In genomic region chr4:73366534-73366933, GRCm38 (mm10) we compare ENCODE assay signal across 37 mouse cellular contexts. TPM values are rescaled to one million over a fixed set of nuclear protein-coding genes. Genes with fewer than 3 reads are reported as not detected.
A peak's percentile ranks its signal among the peaks of the same experiment; 100 is the strongest.
DNase-seq lines count a peak whose midpoint lies in the region; ATAC-seq and TF ChIP-seq lines count a peak whose summit lies in the region.
"Had no signal": no experiment of that assay in that cellular context is flagged by ENCODE, and none has a peak within 500 bp of the region (broad histone marks: within the 10 kb centered on the region; RNA-seq: fewer than 3 reads in every experiment).

No protein-coding gene starts in this region.

- DNase-seq in embryonic facial prominence, embryonic 14.5 days (ENCODE audit: low spot score) = peak; percentile 32
- no peak for DNase-seq in embryonic facial prominence, embryonic 10.5 days (ENCODE audit: low spot score)
- no peak for DNase-seq in midbrain, embryonic 10.5 days (ENCODE audit: low spot score)
- no peak for DNase-seq in left cerebral cortex, adult 2 months (ENCODE audit: extremely low spot score in 1 of 2, low spot score in 2 of 2)
- no peak for DNase-seq in cerebellum, adult 2 months
- DNase-seq in adrenal gland, postnatal 36 days = no peak
- DNase-seq: adrenal gland, postnatal 14 days; cerebellum, adult 11-12 months; cerebellum, postnatal 36 days; gastrocnemius, adult 2 months; heart, postnatal 36 days; kidney, adult 18-20 months; kidney, postnatal 4 days; layer of hippocampus, adult 9-11 months; lung, postnatal 4 days; right cerebral cortex, adult 18-20 months; thymus, adult 18-20 months; thymus, postnatal 36 days had no signal

- TF ChIP-seq POLR2A in cerebellum, adult 2 months (IDR thresholded peaks at IDR 0.05; ENCODE audit: borderline replicate concordance, insufficient read depth, low read length) = no peak

- 30% methylated on average over 3 of the region's 3 CpGs for WGBS in embryonic facial prominence, embryonic 14.5 days
- WGBS in embryonic facial prominence, embryonic 10.5 days = 24% methylated on average over 3 of the region's 3 CpGs
- 6% methylated on average over 3 of the region's 3 CpGs for WGBS in midbrain, embryonic 12.5 days
- 33% methylated on average over 3 of the region's 3 CpGs for WGBS in midbrain, embryonic 10.5 days
- 7% methylated on average over 3 of the region's 3 CpGs for WGBS in midbrain, embryonic 13.5 days
- 28% methylated on average over 3 of the region's 3 CpGs for WGBS in cerebellum, adult 2 months

- intact Hi-C loops in left cerebral cortex, adult 2 months (cut with DNase I) = no loop called here

- no peaks in the 10 kb centered on the region for H3K9me3 ChIP-seq in embryonic facial prominence, embryonic 14.5 days (ENCODE audit: control insufficient read depth, low read length)
- no peaks in the 10 kb centered on the region for H3K9me3 ChIP-seq in embryonic facial prominence, embryonic 10.5 days
- H3K9me3 ChIP-seq in midbrain, embryonic 12.5 days = no peaks in the 10 kb centered on the region
- H3K9me3 ChIP-seq in midbrain, embryonic 10.5 days (replicated peaks) = no peaks in the 10 kb centered on the region
- H3K9me3 ChIP-seq in midbrain, embryonic 13.5 days = no peaks in the 10 kb centered on the region
- H3K9me3 ChIP-seq: embryonic facial prominence, embryonic 12.5 days; neural tube, embryonic 13.5 days; stomach, embryonic 15.5 days had no signal

- H3K9ac ChIP-seq in embryonic facial prominence, embryonic 14.5 days (ENCODE audit: low read depth, low read length) = no peak overlapping the region
- no peak overlapping the region for H3K9ac ChIP-seq in midbrain, embryonic 12.5 days (replicated peaks)
- H3K9ac ChIP-seq in midbrain, embryonic 13.5 days (replicated peaks) = no peak overlapping the region
- H3K9ac ChIP-seq: embryonic facial prominence, embryonic 12.5 days; neural tube, embryonic 13.5 days; stomach, embryonic 15.5 days had no signal

- no peak overlapping the region for H3K4me2 ChIP-seq in embryonic facial prominence, embryonic 14.5 days (ENCODE audit: low read depth, low read length)
- H3K4me2 ChIP-seq in midbrain, embryonic 12.5 days (replicated peaks) = no peak overlapping the region
- H3K4me2 ChIP-seq in midbrain, embryonic 13.5 days (replicated peaks) = no peak overlapping the region
- H3K4me2 ChIP-seq: embryonic facial prominence, embryonic 12.5 days; neural tube, embryonic 13.5 days; stomach, embryonic 15.5 days had no signal

- no peak overlapping the region for H3K4me3 ChIP-seq in embryonic facial prominence, embryonic 14.5 days (ENCODE audit: low read depth, low read length)
- no peak overlapping the region for H3K4me3 ChIP-seq in embryonic facial prominence, embryonic 10.5 days
- H3K4me3 ChIP-seq in midbrain, embryonic 12.5 days = no peak overlapping the region
- H3K4me3 ChIP-seq in midbrain, embryonic 10.5 days = no peak overlapping the region
- H3K4me3 ChIP-seq in midbrain, embryonic 13.5 days (replicated peaks) = no peak overlapping the region
- no peak overlapping the region for H3K4me3 ChIP-seq in left cerebral cortex, adult 2 months
- H3K4me3 ChIP-seq in cerebellum, adult 2 months (replicated peaks; ENCODE audit: insufficient read depth, low read depth, low read length) = no peak overlapping the region
- H3K4me3 ChIP-seq: embryonic facial prominence, embryonic 12.5 days; erythroblast, embryonic 14.5 days; gastrocnemius, adult 2 months; myocyte; neural tube, embryonic 13.5 days; stomach, embryonic 15.5 days had no signal

- H3K27ac ChIP-seq in embryonic facial prominence, embryonic 14.5 days (replicated peaks; ENCODE audit: low read depth, low read length) = no peak overlapping the region
- H3K27ac ChIP-seq in embryonic facial prominence, embryonic 10.5 days (replicated peaks) = no peak overlapping the region
- no peak overlapping the region for H3K27ac ChIP-seq in midbrain, embryonic 12.5 days (replicated peaks)
- H3K27ac ChIP-seq in midbrain, embryonic 10.5 days (replicated peaks) = no peak overlapping the region
- H3K27ac ChIP-seq in midbrain, embryonic 13.5 days = no peak overlapping the region
- H3K27ac ChIP-seq in left cerebral cortex, adult 2 months = no peak overlapping the region
- H3K27ac ChIP-seq in cerebellum, adult 2 months (ENCODE audit: insufficient read depth, low read length) = no peak overlapping the region
- H3K27ac ChIP-seq: embryonic facial prominence, embryonic 12.5 days; gastrocnemius, adult 2 months; neural tube, embryonic 13.5 days; stomach, embryonic 15.5 days had no signal

- H3K27me3 ChIP-seq in embryonic facial prominence, embryonic 14.5 days (replicated peaks; ENCODE audit: control insufficient read depth, insufficient read depth, low read length) = no peaks in the 10 kb centered on the region
- no peaks in the 10 kb centered on the region for H3K27me3 ChIP-seq in embryonic facial prominence, embryonic 10.5 days (replicated peaks; ENCODE audit: low read depth, poor library complexity, severe bottlenecking)
- no peaks in the 10 kb centered on the region for H3K27me3 ChIP-seq in midbrain, embryonic 12.5 days
- H3K27me3 ChIP-seq in midbrain, embryonic 10.5 days (ENCODE audit: low read depth, poor library complexity, severe bottlenecking) = no peaks in the 10 kb centered on the region
- H3K27me3 ChIP-seq in midbrain, embryonic 13.5 days = no peaks in the 10 kb centered on the region
- H3K27me3 ChIP-seq in cerebellum, adult 2 months (ENCODE audit: control insufficient read depth, insufficient read depth, low read length) = no peaks in the 10 kb centered on the region
- H3K27me3 ChIP-seq: embryonic facial prominence, embryonic 12.5 days; neural tube, embryonic 13.5 days; stomach, embryonic 15.5 days had no signal

- ATAC-seq in embryonic facial prominence, embryonic 14.5 days (ENCODE audit: low read depth) = peak; percentile 72; the same call in 1 of the 2 replicates
- peak; percentile 89 for ATAC-seq in midbrain, embryonic 12.5 days (ENCODE audit: low FRiP score, low read depth)
- peak; percentile 81 for ATAC-seq in midbrain, embryonic 13.5 days
- ATAC-seq: CD4-positive, CD25-positive, alpha-beta regulatory T cell, adult 4 months; inflammation-experienced regulatory T-cells, adult 6 months had no signal

- TF ChIP-seq CTCF in left cerebral cortex, adult 2 months (IDR thresholded peaks at IDR 0.05) = no peak
- TF ChIP-seq CTCF in cerebellum, adult 2 months (IDR thresholded peaks at IDR 0.05; ENCODE audit: borderline replicate concordance, insufficient read depth, low read depth, low read length) = no peak

- no peaks in the 10 kb centered on the region for H3K4me1 ChIP-seq in embryonic facial prominence, embryonic 14.5 days (ENCODE audit: control insufficient read depth, insufficient read depth, low read length)
- no peaks in the 10 kb centered on the region for H3K4me1 ChIP-seq in embryonic facial prominence, embryonic 10.5 days
- no peaks in the 10 kb centered on the region for H3K4me1 ChIP-seq in midbrain, embryonic 12.5 days
- H3K4me1 ChIP-seq in midbrain, embryonic 10.5 days = no peaks in the 10 kb centered on the region
- H3K4me1 ChIP-seq in midbrain, embryonic 13.5 days (replicated peaks) = peaks cover 3% of the 10 kb centered on the region
- no peaks in the 10 kb centered on the region for H3K4me1 ChIP-seq in cerebellum, adult 2 months (ENCODE audit: control insufficient read depth, insufficient read depth, low read length)
- H3K4me1 ChIP-seq: embryonic facial prominence, embryonic 12.5 days; neural tube, embryonic 13.5 days; stomach, embryonic 15.5 days had no signal

- H3K36me3 ChIP-seq in embryonic facial prominence, embryonic 14.5 days (ENCODE audit: control insufficient read depth, insufficient read depth, low read length) = no peaks in the 10 kb centered on the region
- no peaks in the 10 kb centered on the region for H3K36me3 ChIP-seq in embryonic facial prominence, embryonic 10.5 days (replicated peaks)
- H3K36me3 ChIP-seq in midbrain, embryonic 12.5 days = no peaks in the 10 kb centered on the region
- no peaks in the 10 kb centered on the region for H3K36me3 ChIP-seq in midbrain, embryonic 10.5 days
- H3K36me3 ChIP-seq in midbrain, embryonic 13.5 days = no peaks in the 10 kb centered on the region
- H3K36me3 ChIP-seq: embryonic facial prominence, embryonic 12.5 days; neural tube, embryonic 13.5 days; stomach, embryonic 15.5 days had no signal

RNA-seq across cellular contexts. Expression of gene Gm11487, which starts 38.3 kb away (rescaled TPM):
- polyA plus RNA-seq in embryonic facial prominence, embryonic 14.5 days (2014; fragmentation: Nextera tagmentation; extraction: Ambion mirVana) = not detected in 2 replicates
- not detected in 2 replicates for polyA plus RNA-seq in embryonic facial prominence, embryonic 10.5 days (2016; fragmentation: Nextera tagmentation; extraction: Ambion mirVana)
- not detected in 2 replicates for polyA plus RNA-seq in midbrain, embryonic 12.5 days (2016; fragmentation: Nextera tagmentation; extraction: Ambion mirVana)
- not detected in 2 replicates for polyA plus RNA-seq in midbrain, embryonic 10.5 days (2016; fragmentation: Nextera tagmentation; extraction: Ambion mirVana)
- not detected in 2 replicates for polyA plus RNA-seq in midbrain, embryonic 13.5 days (2015; fragmentation: Nextera tagmentation; extraction: Ambion mirVana)
- total RNA-seq in left cerebral cortex, adult 2 months (2021) = not detected
- not detected in 2 replicates for polyA plus RNA-seq in cerebellum, adult 2 months (2012; rRNA removed)
- not detected for total RNA-seq in adrenal gland, postnatal 36 days (2021)
- total RNA-seq: adrenal gland, postnatal 14 days; gastrocnemius, adult 2 months; gastrocnemius, postnatal 4 days; heart, adult 8-10 months; heart, postnatal 36 days; liver, adult 2 months; megakaryocyte-erythroid progenitor cell, adult 5-6 weeks had no signal
- polyA plus RNA-seq: CD4-positive, CD25-positive, alpha-beta regulatory T cell, adult 4 months; embryonic facial prominence, embryonic 12.5 days; erythroblast, embryonic 14.5 days; frontal cortex, adult 2 months; heart, embryonic 14.5 days; inflammation-experienced regulatory T-cells, adult 6 months; kidney, embryonic 16.5 days; limb, embryonic 11.5 days; liver, adult 2 months; liver, embryonic 16.5 days; lung, embryonic 16.5 days; myocyte; neural tube, embryonic 13.5 days; stomach, embryonic 15.5 days had no signal
